Mouse (Mus musculus) kidney, postnatal 0 days (tissue): ENCODE results near the gene Kcna5. TPM values are rescaled to one million over a fixed set of nuclear protein-coding genes. Genes with fewer than 3 reads are reported as not detected.

Experiments used
- ATAC-seq: fragments of 200-750 bp; cut with Nextera tagmentation; replicated peaks from 2 replicates; pipeline ENCODE4 v1.8.0; 2017; ENCODE audit warnings: low read depth, moderate number of reproducible peaks, moderate TSS enrichment, moderate library complexity; ENCODE audit not compliant: low FRiP score
- DNase-seq: peaks from one replicate; pipeline ENCODE4 v3.0.0-alpha.2; 2016; ENCODE audit warnings: low spot score
- H3K27ac ChIP-seq: fragments of 300-500 bp; sonication (generic); 2 replicates; pipeline ENCODE4 v1.5.1; 2014; ENCODE audit warnings: mild to moderate bottlenecking
- H3K27me3 ChIP-seq: fragments of 300-500 bp; sonication (generic); 2 replicates; pipeline ENCODE4 v1.6.1; 2014; ENCODE audit warnings: low read length, mixed read lengths; ENCODE audit not compliant: insufficient read depth
- H3K36me3 ChIP-seq: fragments of 300-500 bp; sonication (generic); 2 replicates; pipeline ENCODE4 v1.6.1; 2014; ENCODE audit warnings: low read length, mixed read lengths; ENCODE audit not compliant: insufficient read depth
- H3K4me1 ChIP-seq: fragments of 300-500 bp; sonication (generic); replicated peaks from 2 replicates; pipeline ENCODE4 v1.6.1; 2014; ENCODE audit warnings: antibody characterized with exemption, low read length, mixed read lengths; ENCODE audit not compliant: insufficient read depth
- H3K4me2 ChIP-seq: fragments of 300-500 bp; sonication (generic); 2 replicates; pipeline ENCODE4 v1.6.1; 2014; ENCODE audit warnings: mild to moderate bottlenecking, low read length, moderate library complexity, mixed read lengths
- H3K4me3 ChIP-seq: fragments of 300-500 bp; sonication (generic); replicated peaks from 2 replicates; pipeline ENCODE4 v1.5.1; 2014; ENCODE audit warnings: low read depth, low read length
- H3K9ac ChIP-seq: fragments of 300-500 bp; sonication (generic); 2 replicates; pipeline ENCODE4 v1.6.1; 2014; ENCODE audit warnings: low read depth, low read length
- H3K9me3 ChIP-seq: fragments of 300-500 bp; sonication (generic); replicated peaks from 2 replicates; pipeline ENCODE4 v1.6.1; 2016; ENCODE audit warnings: low read length, inconsistent platforms, mixed read lengths
- CTCF ChIP-seq: IDR thresholded peaks from 2 replicates; pipeline ENCODE4 v1.5.1; 2016; ENCODE audit warnings: antibody characterized with exemption, low read depth, mild to moderate bottlenecking, moderate library complexity
- WGBS: fragments of 180-500 bp; shearing (Covaris S2); extraction: QIAGEN DNeasy Blood & Tissue Kit; methylation state at CpG from one replicate; pipeline ENCODE4 v1.1.7; 2014; 5-methylcytosine and 5-hydroxymethylcytosine counted together
- polyA plus RNA-seq: library from polyadenylated mRNA; unstranded; fragments of >200 nt; fragmentation: Nextera tagmentation; extraction: Ambion mirVana; gene quantifications from 2 replicates; pipeline ENCODE4 v1.2.1, GENCODE M21; 2015

The Kcna5 gene
- polyA plus RNA-seq, 1 experiment from 2014 or later: 3.0 TPM

DNA sequence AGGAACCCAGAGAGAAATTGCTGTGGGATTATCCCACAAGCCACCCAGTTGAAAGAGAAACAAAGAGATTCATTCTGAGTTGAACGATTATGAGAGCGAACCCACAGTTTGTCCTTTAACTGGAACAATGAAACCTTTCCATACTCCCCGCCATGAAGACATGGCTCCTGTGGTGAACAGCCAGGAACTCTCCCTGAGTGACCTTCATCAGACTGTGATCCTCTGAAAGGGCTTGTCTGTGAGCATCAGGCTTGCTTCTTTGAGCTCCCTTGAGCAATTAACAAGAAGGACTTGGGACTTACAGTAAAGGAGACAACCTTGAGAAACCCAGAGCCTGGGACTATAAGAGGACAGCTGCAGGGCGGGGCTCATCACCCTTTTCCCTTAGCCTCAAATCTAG lies 3.9 kb downstream of the Kcna5 start:
- no peak overlapping the region for H3K4me3 ChIP-seq
- no peak overlapping the region for H3K4me2 ChIP-seq
- no peaks in the 10 kb centered on the region for H3K9me3 ChIP-seq
- no peak overlapping the region for H3K9ac ChIP-seq
- TF ChIP-seq CTCF: no peak
- no peak for DNase-seq
- H3K4me1 ChIP-seq: peaks cover 15% of the 10 kb centered on the region; the same call in 1 of the 2 replicates
- WGBS: 91% methylated on average over 4 of the region's 4 CpGs
- H3K27ac ChIP-seq: no peak overlapping the region
- no peaks in the 10 kb centered on the region for H3K36me3 ChIP-seq
- H3K27me3 ChIP-seq: 0 out of 2 replicates have a peak, but pooled peaks cover 6% of the 10 kb centered on the region
- no peak for ATAC-seq

DNA sequence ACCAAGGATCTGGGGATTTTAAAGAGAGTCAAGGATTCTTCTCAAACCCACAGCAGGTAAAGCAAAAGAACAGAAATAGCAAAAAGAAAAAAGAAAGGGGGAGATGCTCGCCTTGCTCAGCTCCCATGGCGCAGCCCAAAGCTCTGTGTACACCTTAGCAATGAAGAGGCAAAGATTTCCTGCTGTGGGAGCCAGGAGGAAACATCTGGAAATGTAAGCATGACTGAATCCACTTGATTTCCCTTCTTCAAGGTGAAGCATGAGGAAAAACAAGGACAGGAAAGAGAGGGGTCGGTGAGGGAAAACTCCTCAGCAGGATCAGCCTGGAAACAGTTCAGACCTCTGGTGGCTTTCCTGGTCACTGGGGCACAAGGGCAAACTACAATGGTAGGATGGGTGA lies 5.2 kb downstream of the Kcna5 start:
- 0 out of 2 replicates have a peak, but pooled peaks cover 6% of the 10 kb centered on the region for H3K27me3 ChIP-seq
- no peak overlapping the region for H3K4me2 ChIP-seq
- H3K4me1 ChIP-seq: peaks cover 8% of the 10 kb centered on the region; the same call in 1 of the 2 replicates
- H3K36me3 ChIP-seq: no peaks in the 10 kb centered on the region
- H3K4me3 ChIP-seq: no peak overlapping the region
- no peaks in the 10 kb centered on the region for H3K9me3 ChIP-seq
- no peak overlapping the region for H3K27ac ChIP-seq
- 64% methylated on average over 3 of the region's 3 CpGs for WGBS
- ATAC-seq: no peak
- no peak for DNase-seq
- TF ChIP-seq CTCF: no peak
- H3K9ac ChIP-seq: no peak overlapping the region

DNA sequence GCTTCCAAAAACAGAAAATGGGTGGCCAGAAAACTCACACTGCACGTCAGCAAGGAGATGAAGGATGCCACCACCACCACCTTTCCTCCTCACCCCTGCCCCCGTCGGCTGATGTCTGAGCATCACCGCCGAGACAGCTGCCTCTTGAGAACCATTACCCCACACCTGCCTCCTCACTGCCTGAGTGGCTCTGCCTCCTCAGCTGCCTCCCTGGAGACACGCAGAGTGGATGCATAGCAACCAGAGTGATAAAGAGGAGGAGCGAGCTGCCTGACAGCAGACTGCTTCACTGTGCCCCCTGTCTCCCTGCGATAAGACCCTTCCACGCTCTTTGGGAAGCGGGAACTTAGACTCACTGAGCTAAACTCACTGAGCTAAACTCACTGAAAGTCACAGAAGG lies 20.5 kb downstream of the Kcna5 start:
- 23% methylated on average over 10 of the region's 10 CpGs for WGBS
- H3K27ac ChIP-seq: no peak overlapping the region
- ATAC-seq (no peak), DNase-seq (no peak)
- TF ChIP-seq CTCF: no peak
- no peak overlapping the region for H3K4me2 ChIP-seq
- H3K36me3 ChIP-seq: no peaks in the 10 kb centered on the region
- no peak overlapping the region for H3K4me3 ChIP-seq
- H3K9me3 ChIP-seq: no peaks in the 10 kb centered on the region
- H3K27me3 ChIP-seq: no peaks in the 10 kb centered on the region
- no peak overlapping the region for H3K9ac ChIP-seq
- H3K4me1 ChIP-seq: no peaks in the 10 kb centered on the region

DNA sequence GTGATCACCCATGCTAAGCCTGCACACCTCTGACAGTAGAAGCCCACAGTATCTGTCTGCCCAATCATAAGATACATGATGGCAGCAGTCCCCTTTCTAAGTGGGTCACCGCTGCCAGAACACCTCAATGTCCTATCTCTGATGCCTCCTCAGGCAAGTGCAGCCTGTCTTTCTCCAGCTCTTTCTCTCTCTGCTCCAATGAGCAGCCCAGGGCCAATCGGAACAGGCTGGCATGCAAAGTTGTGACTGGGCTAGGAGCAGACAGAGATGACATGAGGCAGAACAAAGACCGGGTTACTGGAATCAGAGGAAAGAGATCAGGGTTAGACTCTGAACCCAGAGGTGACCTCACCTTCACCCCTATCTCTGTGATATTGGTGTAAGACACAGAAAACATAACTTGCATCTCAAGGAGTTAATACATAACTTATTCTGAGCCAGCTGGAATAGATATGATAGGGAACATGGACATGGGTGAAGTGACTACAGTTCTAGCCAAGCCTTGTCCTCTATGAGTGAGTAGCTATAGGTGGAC lies 21.4 kb downstream of the Kcna5 start:
- no peak overlapping the region for H3K4me3 ChIP-seq
- H3K9ac ChIP-seq: no peak overlapping the region
- no peak overlapping the region for H3K4me2 ChIP-seq
- WGBS: 68% methylated on average over 3 of the region's 3 CpGs
- no peaks in the 10 kb centered on the region for H3K36me3 ChIP-seq
- H3K9me3 ChIP-seq: no peaks in the 10 kb centered on the region
- no peak overlapping the region for H3K27ac ChIP-seq
- DNase-seq (no peak), ATAC-seq (no peak)
- H3K27me3 ChIP-seq: no peaks in the 10 kb centered on the region
- H3K4me1 ChIP-seq: no peaks in the 10 kb centered on the region
- no peak for TF ChIP-seq CTCF

DNA sequence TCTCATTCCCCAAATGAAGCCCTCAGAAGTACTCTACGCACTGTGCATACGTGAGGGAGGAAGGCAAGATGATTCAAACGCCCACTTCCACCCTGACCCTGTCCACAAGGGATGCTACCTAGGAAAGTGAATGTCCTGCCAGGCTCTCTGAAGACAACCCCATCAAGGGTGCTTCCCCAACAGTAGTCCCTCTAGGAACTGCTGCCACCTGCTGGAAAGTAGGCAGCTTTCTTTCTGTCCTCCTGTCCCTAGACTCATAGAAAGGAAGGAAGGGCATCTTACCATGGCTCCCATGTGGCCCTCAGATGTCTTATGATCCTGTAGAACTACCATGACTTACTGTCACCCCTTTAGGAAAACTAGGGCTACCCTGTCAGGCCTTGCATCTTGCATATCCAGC lies 22.1 kb downstream of the Kcna5 start:
- peak; percentile 65 for TF ChIP-seq CTCF

DNA sequence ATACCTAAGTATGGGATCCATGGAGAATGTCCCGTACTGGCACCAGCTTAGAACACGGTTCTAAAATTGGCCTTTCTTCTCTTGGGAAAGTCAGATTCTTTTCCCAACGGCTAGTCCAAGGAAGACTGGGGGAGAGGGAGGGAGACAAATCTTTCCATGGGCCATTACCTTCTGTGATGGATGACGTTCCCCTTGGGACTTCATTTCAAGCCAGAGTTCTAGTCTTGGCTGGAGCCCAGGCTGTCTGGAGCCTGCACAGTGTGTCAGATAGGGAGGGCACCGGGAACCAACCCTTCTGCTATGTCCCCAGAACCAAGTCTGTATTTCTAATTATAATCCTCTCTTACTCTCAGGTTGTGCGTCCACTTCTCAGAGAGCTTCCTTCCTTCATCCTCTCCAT lies 26.5 kb downstream of the Kcna5 start:
- Histone ChIP-seq H3K4me1 (no peaks in the 10 kb centered on the region), H3K9ac (no peak overlapping the region), H3K36me3 (no peaks in the 10 kb centered on the region), H3K9me3 (no peaks in the 10 kb centered on the region), H3K27ac (no peak overlapping the region), H3K4me3 (no peak overlapping the region), H3K4me2 (no peak overlapping the region), H3K27me3 (no peaks in the 10 kb centered on the region)
- WGBS: 35% methylated on average over 6 of the region's 6 CpGs
- ATAC-seq: no peak
- TF ChIP-seq CTCF: no peak
- DNase-seq: no peak

More for the DNA sequence above, 22.1 kb downstream of the Kcna5 start:
- 88% methylated on average over 3 of the region's 3 CpGs for WGBS
- H3K4me2 ChIP-seq: no peak overlapping the region
- no peak overlapping the region for H3K27ac ChIP-seq
- H3K9me3 ChIP-seq: no peaks in the 10 kb centered on the region
- no peaks in the 10 kb centered on the region for H3K27me3 ChIP-seq
- no peaks in the 10 kb centered on the region for H3K4me1 ChIP-seq
- H3K36me3 ChIP-seq: no peaks in the 10 kb centered on the region
- no peak overlapping the region for H3K9ac ChIP-seq
- DNase-seq (no peak), ATAC-seq (no peak)
- no peak overlapping the region for H3K4me3 ChIP-seq

DNA sequence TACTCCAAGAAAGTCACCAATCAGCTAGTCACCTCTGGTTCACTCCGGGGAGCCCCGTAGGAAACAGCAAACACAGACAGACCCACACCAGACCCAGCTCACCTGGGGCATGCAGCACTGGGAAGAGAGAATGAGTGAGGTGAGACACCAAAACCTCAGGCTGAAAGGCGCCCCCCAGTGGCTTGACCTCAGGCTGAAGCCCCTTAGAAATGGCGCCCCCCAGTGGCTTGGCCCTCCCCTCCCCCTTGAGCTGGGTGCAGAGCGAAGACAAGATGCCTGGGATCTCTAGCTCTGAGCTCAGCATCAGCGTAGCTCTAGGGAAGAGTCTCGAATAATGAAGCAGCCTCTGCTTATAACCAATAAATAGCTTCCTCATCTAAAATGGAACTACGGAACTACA lies 31.3 kb downstream of the Kcna5 start:
- H3K9me3 ChIP-seq: no peaks in the 10 kb centered on the region
- no peaks in the 10 kb centered on the region for H3K36me3 ChIP-seq
- TF ChIP-seq CTCF: peak; percentile 48
- no peak overlapping the region for H3K4me3 ChIP-seq
- H3K4me1 ChIP-seq: no peaks in the 10 kb centered on the region
- no peak overlapping the region for H3K4me2 ChIP-seq
- H3K27me3 ChIP-seq: no peaks in the 10 kb centered on the region
- H3K27ac ChIP-seq: no peak overlapping the region
- no peak for DNase-seq
- no peak overlapping the region for H3K9ac ChIP-seq
- ATAC-seq: no peak
- WGBS: 76% methylated on average over 8 of the region's 8 CpGs
